ENCODE assay signal across 24 mouse cellular contexts in genomic region chr7:114139400-114139799, GRCm38 (mm10).
"Had no signal": no experiment of that assay in that cellular context is flagged by ENCODE, and none has a peak within 500 bp of the region (broad histone marks: within the 10 kb centered on the region; RNA-seq: fewer than 3 reads in every experiment).

No protein-coding gene starts in this region.

- H3K4me2 ChIP-seq: limb, embryonic 12.5 days; limb, embryonic 15.5 days; liver, embryonic 11.5 days; lung, embryonic 14.5 days; midbrain, embryonic 13.5 days had no signal

- H3K9me3 ChIP-seq: limb, embryonic 12.5 days; limb, embryonic 15.5 days; megakaryocyte, embryonic 14.5 days; midbrain, embryonic 10.5 days; midbrain, embryonic 13.5 days had no signal

- H3K9ac ChIP-seq: limb, embryonic 12.5 days; limb, embryonic 15.5 days; liver, embryonic 14.5 days; liver, postnatal 0 days; lung, embryonic 14.5 days; midbrain, embryonic 13.5 days had no signal

- H3K27ac ChIP-seq: limb, embryonic 12.5 days; limb, embryonic 15.5 days; liver, embryonic 14.5 days; midbrain, embryonic 10.5 days; midbrain, embryonic 13.5 days; stomach, postnatal 0 days had no signal

- H3K4me3 ChIP-seq: limb, embryonic 12.5 days; limb, embryonic 15.5 days; megakaryocyte, embryonic 14.5 days; midbrain, embryonic 10.5 days; midbrain, embryonic 13.5 days; myocyte had no signal

- H3K36me3 ChIP-seq: limb, embryonic 12.5 days; limb, embryonic 15.5 days; midbrain, embryonic 10.5 days; midbrain, embryonic 13.5 days had no signal

- H3K27me3 ChIP-seq: limb, embryonic 12.5 days; limb, embryonic 15.5 days; midbrain, embryonic 13.5 days had no signal

- H3K4me1 ChIP-seq: limb, embryonic 12.5 days; limb, embryonic 15.5 days; megakaryocyte, embryonic 14.5 days had no signal

- ATAC-seq: intestine, embryonic 16.5 days; liver, postnatal 0 days; lung, postnatal 0 days; midbrain, embryonic 13.5 days; midbrain, embryonic 16.5 days had no signal

- DNase-seq: kidney, adult 18-20 months; kidney, adult 9 months; kidney, postnatal 14 days; kidney, postnatal 4 days; layer of hippocampus, adult 9-11 months; left cerebral cortex, postnatal 4 days; liver, postnatal 0 days; lung, embryonic 14.5 days; lung, postnatal 36 days; right cerebral cortex, adult 18-20 months; right cerebral cortex, postnatal 14 days; right cerebral cortex, postnatal 4 days had no signal
